Mouse (Mus musculus) testis, adult 2 months (tissue): Measurements from ENCODE around the gene Itgbl1. TPM values are rescaled to one million over a fixed set of nuclear protein-coding genes. Genes with fewer than 3 reads are reported as not detected.
"Not testable (repeated sequence)": the region's sequence is repeated elsewhere in the genome, so short reads cannot be mapped to it uniquely, and the experiment has no call there.

ENCODE experiments used
- H3K27ac ChIP-seq: fragments of 200-500 bp; 2 replicates; pipeline ENCODE4 v1.5.1; 2012; ENCODE audit warnings: low read depth, low read length; ENCODE audit not compliant: control insufficient read depth, insufficient read depth
- H3K27me3 ChIP-seq: fragments of 200-500 bp; 2 replicates; pipeline ENCODE4 v1.6.1; 2012; ENCODE audit warnings: mild to moderate bottlenecking, low read length, moderate library complexity; ENCODE audit not compliant: control insufficient read depth, insufficient read depth
- H3K36me3 ChIP-seq: fragments of 200-500 bp; 2 replicates; pipeline ENCODE4 v1.6.1; 2012; ENCODE audit warnings: mild to moderate bottlenecking, low read length; ENCODE audit not compliant: control insufficient read depth, insufficient read depth
- H3K4me1 ChIP-seq: fragments of 200-500 bp; 2 replicates; pipeline ENCODE4 v1.6.1; 2012; ENCODE audit warnings: low read length; ENCODE audit not compliant: control insufficient read depth, insufficient read depth
- H3K4me3 ChIP-seq: fragments of 200-500 bp; 2 replicates; pipeline ENCODE4 v1.5.1; 2012; ENCODE audit warnings: low read depth, mild to moderate bottlenecking, low read length, moderate library complexity, mixed read lengths; ENCODE audit not compliant: control insufficient read depth
- CTCF ChIP-seq: fragments of 200-500 bp; IDR thresholded peaks from 2 replicates; pipeline ENCODE4 v1.5.1; 2012; ENCODE audit warnings: low read depth, mild to moderate bottlenecking, inconsistent platforms, low read length, moderate library complexity; ENCODE audit not compliant: control insufficient read depth, insufficient read depth, insufficient replicate concordance
- POLR2A ChIP-seq: fragments of 200-500 bp; IDR thresholded peaks from 2 replicates; pipeline ENCODE4 v1.6.1; 2012; ENCODE audit warnings: low read depth, mild to moderate bottlenecking, inconsistent platforms, low read length, moderate library complexity; ENCODE audit not compliant: control insufficient read depth
- polyA plus RNA-seq: library from polyadenylated mRNA; depleted of rRNA; stranded (reverse); fragments of >200 nt; gene quantifications from 2 replicates; pipeline ENCODE4 v1.2.3, GENCODE M21; 2012; rRNA removed

Itgbl1 gene
- 2.8 and 4.2 TPM in 2 replicates for polyA plus RNA-seq

GRCm38 (mm10) chr14:123659921-123660385 lies at the start of gene Itgbl1:
TSS of gene Itgbl1 (plus strand) at chr14:123659971.
- peaks cover 4% of the 10 kb centered on the region for H3K4me1 ChIP-seq
- no peak for TF ChIP-seq POLR2A
- TF ChIP-seq CTCF: no peak
- H3K27me3 ChIP-seq: no peaks in the 10 kb centered on the region
- H3K27ac ChIP-seq: no peak within 1 kb of the TSS; the same call in 1 of the 2 replicates
- peak within 1 kb of the TSS; percentile 3 for H3K4me3 ChIP-seq
- H3K36me3 ChIP-seq: no peaks in the 10 kb centered on the region

DNA sequence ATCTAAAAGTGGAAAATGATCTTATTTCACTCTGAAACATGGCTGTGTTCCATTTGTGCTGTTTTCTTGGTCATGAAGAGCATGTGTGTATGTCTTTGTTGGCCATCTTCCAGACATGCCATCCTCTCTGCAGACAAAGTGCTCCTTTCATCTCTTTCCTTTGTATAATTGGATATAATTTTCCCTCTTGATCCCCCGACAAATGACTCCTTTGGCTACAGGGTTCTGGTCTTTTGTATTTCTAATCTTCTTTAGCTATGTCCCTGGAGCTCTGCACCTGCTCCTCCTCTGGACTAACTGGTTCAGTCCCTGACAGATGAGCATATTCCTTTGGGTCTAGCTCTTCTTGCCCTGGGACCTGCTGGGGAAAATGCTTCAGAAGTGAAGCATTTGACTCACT lies 36.8 kb upstream of the Itgbl1 start:
- Histone ChIP-seq H3K27me3 (no peaks in the 10 kb centered on the region), H3K4me1 (peaks cover 8% of the 10 kb centered on the region), H3K4me3 (no peak overlapping the region), H3K27ac (no peak overlapping the region), H3K36me3 (no peaks in the 10 kb centered on the region)
- TF ChIP-seq POLR2A (no peak), CTCF (no peak)

- H3K27ac ChIP-seq: peak within 1 kb of the TSS; percentile 12
- H3K4me3 ChIP-seq: peak within 1 kb of the TSS; percentile 74
- TF ChIP-seq CTCF (no peak), POLR2A (no peak)
- peaks cover 8% of the 10 kb centered on the region for H3K4me1 ChIP-seq
- H3K27me3 ChIP-seq: no peaks in the 10 kb centered on the region
- H3K36me3 ChIP-seq: no peaks in the 10 kb centered on the region
These were observed 33.1 kb upstream of the Itgbl1 start, which contains the start of gene Nalcn for GRCm38 (mm10) chr14:123626501-123627179. TSS of gene Nalcn (minus strand) at chr14:123627144.

DNA sequence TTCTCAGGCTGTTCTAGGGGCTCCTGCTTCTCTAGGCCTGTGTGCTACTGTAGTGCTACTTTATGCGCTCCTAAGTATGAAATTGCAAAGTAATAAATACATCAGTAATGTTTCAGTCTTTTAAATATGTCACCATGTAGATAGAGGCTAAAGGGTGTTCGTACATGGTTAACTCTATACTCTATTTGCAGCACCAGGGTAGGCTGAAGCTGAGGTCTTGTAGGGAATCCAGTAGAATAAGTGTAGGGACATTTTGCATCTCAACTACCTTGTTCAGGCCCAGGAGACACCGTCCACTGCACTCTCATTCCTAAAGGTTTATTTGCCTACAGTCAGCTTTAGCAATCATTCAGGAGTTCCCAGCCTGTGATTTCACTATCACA lies 32.6 kb upstream of the Itgbl1 start:
- TF ChIP-seq CTCF (no peak), POLR2A (no peak)
- no peaks in the 10 kb centered on the region for H3K27me3 ChIP-seq
- peaks cover 8% of the 10 kb centered on the region for H3K4me1 ChIP-seq
- H3K27ac ChIP-seq: no peak overlapping the region; the same call in 1 of the 2 replicates
- peak overlapping the region; percentile 74 for H3K4me3 ChIP-seq
- no peaks in the 10 kb centered on the region for H3K36me3 ChIP-seq

DNA sequence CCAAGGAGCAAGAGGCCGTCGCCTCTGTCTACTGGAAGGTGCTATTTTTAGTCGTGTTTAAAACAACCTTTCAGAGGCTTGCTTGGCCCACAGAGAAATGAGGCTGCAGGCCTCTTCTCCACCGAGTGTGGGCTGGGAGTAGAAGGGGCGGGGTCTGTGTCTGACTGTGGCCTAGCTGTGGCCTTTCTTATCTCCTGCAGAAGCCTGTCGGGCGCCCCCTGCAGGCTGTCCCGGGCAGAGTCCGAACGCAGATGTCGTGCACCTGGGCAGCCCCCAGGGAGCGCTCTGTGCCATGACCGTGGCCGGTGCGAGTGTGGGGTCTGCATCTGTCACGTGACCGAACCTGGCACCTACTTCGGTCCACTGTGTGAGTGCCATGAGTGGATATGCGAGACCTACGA lies 1.3 kb downstream of the Itgbl1 start:
- H3K27me3 ChIP-seq: no peaks in the 10 kb centered on the region
- peak overlapping the region; percentile 68 for H3K4me3 ChIP-seq
- H3K36me3 ChIP-seq: no peaks in the 10 kb centered on the region
- H3K4me1 ChIP-seq: peaks cover 4% of the 10 kb centered on the region
- TF ChIP-seq CTCF (peak; percentile 83), POLR2A (no peak)
- no peak overlapping the region for H3K27ac ChIP-seq

GRCm38 (mm10) chr14:123662386-123662785 lies 2.6 kb downstream of the Itgbl1 start:
- no peak overlapping the region for H3K27ac ChIP-seq
- TF ChIP-seq CTCF (no peak), POLR2A (no peak)
- H3K4me1 ChIP-seq: peaks cover 4% of the 10 kb centered on the region
- no peaks in the 10 kb centered on the region for H3K36me3 ChIP-seq
- H3K27me3 ChIP-seq: no peaks in the 10 kb centered on the region
- no peak overlapping the region for H3K4me3 ChIP-seq

GRCm38 (mm10) chr14:123663206-123663605 lies 3.4 kb downstream of the Itgbl1 start:
- TF ChIP-seq POLR2A: no peak
- no peak for TF ChIP-seq CTCF
- H3K27me3 ChIP-seq: no peaks in the 10 kb centered on the region
- H3K4me1 ChIP-seq: peaks cover 4% of the 10 kb centered on the region
- H3K36me3 ChIP-seq: no peaks in the 10 kb centered on the region
- H3K27ac ChIP-seq: no peak overlapping the region
- no peak overlapping the region for H3K4me3 ChIP-seq

- peaks cover 4% of the 10 kb centered on the region for H3K4me1 ChIP-seq
- no peaks in the 10 kb centered on the region for H3K36me3 ChIP-seq
- H3K27me3 ChIP-seq: no peaks in the 10 kb centered on the region
- TF ChIP-seq CTCF: no peak
- no peak for TF ChIP-seq POLR2A
- H3K27ac ChIP-seq: no peak overlapping the region
- H3K4me3 ChIP-seq: no peak overlapping the region
These were observed 4.7 kb downstream of the Itgbl1 start for GRCm38 (mm10) chr14:123664451-123664850.

DNA sequence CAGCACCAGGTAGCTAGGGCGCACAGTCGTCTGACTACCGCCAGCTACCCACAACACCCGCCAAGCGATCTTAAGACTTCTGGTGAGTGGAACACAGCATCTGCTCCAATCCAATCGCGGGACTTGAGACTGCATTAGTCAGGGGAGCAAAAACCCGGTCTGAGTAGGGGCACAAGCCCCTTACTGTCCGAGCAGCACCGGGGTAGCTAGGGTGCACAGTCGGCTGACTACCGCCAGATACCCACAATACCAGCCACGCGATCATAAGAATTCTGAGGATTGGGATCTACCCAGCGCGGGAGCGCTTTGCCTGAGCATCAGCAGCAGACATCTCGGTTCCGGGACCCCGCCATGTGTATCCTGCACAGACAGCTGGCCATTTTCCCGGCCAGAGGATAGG lies 11.3 kb downstream of the Itgbl1 start:
- H3K27ac ChIP-seq, H3K27me3 ChIP-seq, H3K36me3 ChIP-seq, H3K4me1 ChIP-seq, H3K4me3 ChIP-seq: not testable (repeated sequence)
